Comparison of ENCODE assay signal across 37 mouse cellular contexts in the genomic region with DNA sequence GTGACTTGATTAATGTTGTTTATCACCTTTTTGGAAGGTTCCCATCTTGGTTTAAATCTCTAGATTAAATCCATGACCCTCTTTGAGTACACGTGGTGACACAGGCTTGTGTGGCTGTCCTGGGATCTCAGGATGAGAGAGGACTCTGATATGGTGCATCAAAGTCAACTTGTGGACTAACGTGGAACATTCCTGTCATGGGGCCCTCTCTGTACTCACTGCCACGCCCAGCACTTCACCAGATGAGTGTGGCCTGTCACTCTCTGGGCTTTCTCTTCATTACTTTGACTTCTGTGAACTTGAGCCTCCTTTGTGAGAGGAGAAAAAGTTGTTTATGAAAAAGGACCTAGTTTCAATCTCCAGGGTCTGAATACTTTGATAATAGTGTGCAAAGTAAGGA. TPM values are rescaled to one million over a fixed set of nuclear protein-coding genes. Genes with fewer than 3 reads are reported as not detected.
"Had no signal": no experiment of that assay in that cellular context is flagged by ENCODE, and none has a peak within 500 bp of the region (broad histone marks: within the 10 kb centered on the region; RNA-seq: fewer than 3 reads in every experiment).

No protein-coding gene starts in this region.

- H3K4me3 ChIP-seq: limb, embryonic 10.5 days; limb, embryonic 12.5 days; limb, embryonic 13.5 days; limb, embryonic 15.5 days; liver, embryonic 12.5 days; liver, embryonic 13.5 days; liver, embryonic 15.5 days; lung, embryonic 15.5 days; megakaryocyte, embryonic 14.5 days; midbrain, embryonic 10.5 days; midbrain, embryonic 12.5 days; midbrain, embryonic 13.5 days; midbrain, embryonic 15.5 days; myocyte; neural tube, embryonic 12.5 days had no signal

- H3K4me1 ChIP-seq: limb, embryonic 10.5 days; limb, embryonic 12.5 days; limb, embryonic 13.5 days; limb, embryonic 15.5 days; liver, embryonic 12.5 days; liver, embryonic 13.5 days; liver, embryonic 15.5 days; lung, embryonic 15.5 days; megakaryocyte, embryonic 14.5 days; midbrain, embryonic 10.5 days; midbrain, embryonic 12.5 days; midbrain, embryonic 13.5 days; midbrain, embryonic 15.5 days; neural tube, embryonic 12.5 days had no signal

- H3K4me2 ChIP-seq: limb, embryonic 12.5 days; limb, embryonic 13.5 days; limb, embryonic 15.5 days; liver, embryonic 11.5 days; liver, embryonic 12.5 days; liver, embryonic 13.5 days; liver, embryonic 15.5 days; lung, embryonic 14.5 days; lung, embryonic 15.5 days; midbrain, embryonic 11.5 days; midbrain, embryonic 12.5 days; midbrain, embryonic 13.5 days; midbrain, embryonic 15.5 days; neural tube, embryonic 12.5 days had no signal

- H3K9me3 ChIP-seq: limb, embryonic 10.5 days; limb, embryonic 12.5 days; limb, embryonic 13.5 days; limb, embryonic 15.5 days; liver, embryonic 12.5 days; liver, embryonic 13.5 days; liver, embryonic 15.5 days; lung, embryonic 15.5 days; megakaryocyte, embryonic 14.5 days; midbrain, embryonic 10.5 days; midbrain, embryonic 12.5 days; midbrain, embryonic 13.5 days; midbrain, embryonic 15.5 days; neural tube, embryonic 12.5 days had no signal

- ATAC-seq: liver, embryonic 12.5 days; liver, postnatal 0 days; lung, postnatal 0 days; midbrain, embryonic 13.5 days; midbrain, embryonic 15.5 days; midbrain, embryonic 16.5 days had no signal

- H3K36me3 ChIP-seq: limb, embryonic 10.5 days; limb, embryonic 12.5 days; limb, embryonic 13.5 days; limb, embryonic 15.5 days; liver, embryonic 12.5 days; liver, embryonic 13.5 days; liver, embryonic 15.5 days; lung, embryonic 15.5 days; midbrain, embryonic 10.5 days; midbrain, embryonic 12.5 days; midbrain, embryonic 13.5 days; midbrain, embryonic 15.5 days; neural tube, embryonic 12.5 days had no signal

- DNase-seq: left cerebral cortex, postnatal 4 days; liver; liver, embryonic 13.5 days; liver, postnatal 0 days; lung, adult 18-20 months; lung, adult 2 months; lung, embryonic 14.5 days; lung, postnatal 10 days; lung, postnatal 14 days; lung, postnatal 36 days; lung, postnatal 4 days; midbrain, embryonic 14.5 days had no signal

- H3K27me3 ChIP-seq: limb, embryonic 12.5 days; limb, embryonic 13.5 days; limb, embryonic 15.5 days; liver, embryonic 12.5 days; liver, embryonic 13.5 days; liver, embryonic 15.5 days; lung, embryonic 15.5 days; midbrain, embryonic 12.5 days; midbrain, embryonic 13.5 days; midbrain, embryonic 15.5 days; neural tube, embryonic 12.5 days had no signal

- H3K27ac ChIP-seq: limb, embryonic 10.5 days; limb, embryonic 12.5 days; limb, embryonic 13.5 days; limb, embryonic 15.5 days; liver, embryonic 12.5 days; liver, embryonic 13.5 days; liver, embryonic 14.5 days; liver, embryonic 15.5 days; lung, embryonic 15.5 days; macrophage; midbrain, embryonic 10.5 days; midbrain, embryonic 12.5 days; midbrain, embryonic 13.5 days; midbrain, embryonic 15.5 days; neural tube, embryonic 12.5 days had no signal

- H3K9ac ChIP-seq: limb, embryonic 12.5 days; limb, embryonic 13.5 days; limb, embryonic 15.5 days; liver, embryonic 12.5 days; liver, embryonic 13.5 days; liver, embryonic 14.5 days; liver, embryonic 15.5 days; liver, postnatal 0 days; lung, embryonic 14.5 days; lung, embryonic 15.5 days; midbrain, embryonic 12.5 days; midbrain, embryonic 13.5 days; midbrain, embryonic 15.5 days; neural tube, embryonic 12.5 days had no signal

RNA-seq across cellular contexts. Expression of gene Jaml, which starts 7.2 kb away (rescaled TPM):
- total RNA-seq: midbrain, postnatal 0 days had no signal
- polyA plus RNA-seq: liver, embryonic 12.5 days; myocyte had no signal

RNA-seq across cellular contexts. Expression of gene Mpzl3, which starts 16.8 kb away (rescaled TPM):
- total RNA-seq: megakaryocyte-erythroid progenitor cell, adult 5-6 weeks had no signal

RNA-seq across cellular contexts. Expression of gene Mpzl2, which starts 32.2 kb away (rescaled TPM):
- total RNA-seq: megakaryocyte progenitor cell, adult 5-6 weeks; megakaryocyte-erythroid progenitor cell, adult 5-6 weeks; monocyte, adult 5-6 weeks had no signal
- polyA plus RNA-seq: macrophage, myocyte had no signal

RNA-seq across cellular contexts. Expression of gene Scn2b, which starts 45.8 kb away (rescaled TPM):
- total RNA-seq: liver, adult 2 months; megakaryocyte progenitor cell, adult 5-6 weeks; megakaryocyte-erythroid progenitor cell, adult 5-6 weeks had no signal
- polyA plus RNA-seq: liver, adult 2 months; myocyte had no signal
